Mouse (Mus musculus): ENCODE data around the gene Defb36. TPM values are rescaled to one million over a fixed set of nuclear protein-coding genes. Genes with fewer than 3 reads are reported as not detected.

Defb36 gene
- polyA plus RNA-seq (2012; rRNA removed), result not detected in 2 replicates

DNA sequence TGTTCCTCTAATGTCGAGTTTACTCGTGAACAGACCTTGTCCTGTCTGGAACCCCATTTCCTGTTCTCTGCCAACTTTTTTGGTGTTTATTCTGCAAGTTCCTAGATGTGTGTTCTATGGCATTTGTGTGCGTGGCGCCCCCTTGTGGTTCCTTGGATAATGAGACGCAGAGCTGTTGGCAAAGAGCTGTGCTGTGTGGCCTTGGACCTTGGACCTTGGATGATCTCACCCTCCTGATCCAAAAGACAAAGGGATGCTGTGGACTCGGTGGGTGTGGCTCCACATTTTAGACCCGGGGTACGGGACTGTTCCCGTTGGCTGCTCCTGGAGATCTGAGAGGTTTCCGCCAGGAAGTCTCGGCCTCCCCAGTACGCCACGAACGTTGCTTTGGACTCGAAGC, at the start of gene Defb36:
Defb36 (plus strand) TSS at position 271 of the 400 bp plus-strand sequence.

DNA sequence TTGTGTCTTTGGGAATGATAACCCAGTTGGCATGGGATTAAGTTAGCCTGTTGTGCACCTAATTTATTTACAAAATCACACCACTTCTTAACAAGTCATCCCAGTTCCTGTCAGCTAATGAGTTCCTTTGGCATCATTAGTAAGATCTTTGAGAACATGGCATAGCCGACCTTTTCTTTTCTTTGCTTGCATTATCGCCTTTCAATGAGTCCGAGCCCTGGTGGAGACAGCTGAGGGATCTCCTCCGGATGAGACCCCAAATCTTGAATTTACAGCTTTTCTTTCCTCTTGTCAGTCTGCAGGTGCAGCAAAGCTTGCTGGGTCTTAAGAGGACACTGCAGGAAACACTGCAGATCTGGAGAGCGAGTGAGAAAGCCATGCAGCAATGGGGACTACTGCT, 35.1 kb upstream of the Defb36 start, which contains the start of gene Gm17416:
Gm17416 (plus strand) TSS at position 301 of the 400 bp plus-strand sequence.

DNA sequence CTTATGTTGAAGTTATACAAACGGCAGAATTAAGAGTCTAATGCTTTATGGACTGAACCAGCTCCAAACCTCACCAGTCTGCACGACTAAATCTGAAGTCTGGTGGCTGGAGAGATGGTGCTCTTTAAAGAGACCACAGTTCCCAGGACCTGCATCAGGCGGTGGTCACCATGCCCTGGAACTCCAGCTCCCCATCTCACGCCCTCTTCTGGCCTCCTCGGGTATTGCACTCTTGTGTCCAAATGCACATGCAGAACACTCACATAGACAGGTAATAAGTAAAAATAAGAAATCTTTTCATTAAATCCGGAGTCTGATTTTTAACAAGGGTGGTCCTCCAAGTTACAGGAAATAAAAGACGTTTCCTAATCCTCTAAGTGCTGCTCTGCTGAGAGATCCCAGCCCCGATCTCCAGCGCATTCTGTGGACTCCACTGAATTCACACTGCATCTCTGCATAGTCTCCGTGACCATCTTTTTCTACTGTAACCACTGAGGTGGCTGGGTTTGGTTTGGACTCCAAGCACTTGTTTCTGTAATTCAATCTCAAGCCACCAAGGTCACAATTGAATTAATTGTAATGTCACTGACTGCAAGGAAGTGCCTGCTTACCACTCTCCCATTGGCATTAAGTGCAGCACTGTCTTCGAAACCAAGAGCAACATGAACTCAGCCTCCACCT, 31.9 kb upstream of the Defb36 start, which contains the start of gene Defb21:
Defb21 (plus strand) TSS at position 631 of the 681 bp plus-strand sequence.

DNA sequence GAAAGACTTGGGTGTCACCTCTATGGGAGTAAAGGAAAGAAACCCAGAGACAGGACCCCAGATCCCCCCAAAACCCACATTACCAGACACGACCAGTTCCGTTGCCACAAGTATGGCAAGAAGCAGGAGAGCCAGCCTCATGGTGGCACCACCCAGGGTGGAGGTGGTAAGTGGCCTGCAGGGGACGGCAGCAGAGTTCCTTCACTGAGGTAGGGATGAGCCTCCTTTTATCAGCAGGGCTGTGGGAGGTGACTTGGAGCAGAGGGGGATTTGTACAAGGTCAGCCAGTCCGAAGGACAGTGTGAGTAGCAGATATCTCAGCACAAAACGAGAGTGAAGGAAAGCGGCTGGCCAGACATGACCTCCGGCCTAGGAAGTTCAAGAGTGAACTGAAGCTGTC, 24.0 kb upstream of the Defb36 start, which contains the start of gene Defb19:
Defb19 (minus strand) TSS at position 206 of the 400 bp plus-strand sequence.

DNA sequence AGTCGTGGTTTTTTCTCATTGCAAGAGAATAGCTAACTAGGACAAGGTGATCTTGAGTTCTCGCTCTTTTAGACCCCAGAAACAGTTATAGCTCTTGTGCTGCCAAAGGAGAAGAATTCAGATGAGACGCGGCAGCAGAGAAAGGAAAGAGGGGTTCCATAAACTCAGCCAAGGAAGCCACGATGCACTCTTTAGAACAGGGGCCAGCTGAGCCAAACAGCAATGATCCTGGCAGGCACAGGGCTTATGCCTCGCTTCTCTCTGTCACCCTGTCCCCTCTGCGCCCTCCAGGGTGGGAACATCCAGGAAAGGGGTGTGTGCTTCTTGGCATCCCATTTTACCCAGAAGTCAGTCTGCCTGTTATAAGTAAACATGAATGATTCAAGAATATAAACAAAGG, 4.8 kb upstream of the Defb36 start, which contains the start of gene Defb45:
Defb45 (minus strand) TSS at position 101 of the 400 bp plus-strand sequence.

DNA sequence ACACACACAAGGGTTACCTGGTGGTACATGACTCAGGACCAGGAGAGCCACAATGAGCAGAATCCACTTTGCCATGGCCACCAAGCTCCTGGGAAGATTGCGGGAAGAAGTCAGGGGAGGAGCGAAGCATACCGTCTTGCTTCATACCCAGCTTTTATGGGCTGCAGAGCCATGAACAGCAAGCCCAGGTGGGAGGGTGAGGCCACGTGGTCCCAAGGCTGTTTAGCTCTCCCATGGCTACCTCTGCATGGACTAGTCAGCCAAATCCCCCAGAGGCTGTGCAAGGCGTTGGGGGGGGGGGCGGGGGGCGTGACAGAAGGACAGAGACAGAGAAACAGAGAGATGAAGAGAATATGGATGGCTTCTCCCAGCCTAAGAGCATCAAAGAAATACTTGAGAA, 18.8 kb downstream of the Defb36 start, which contains the start of gene Defb25:
Defb25 (minus strand) TSS at position 101 of the 400 bp plus-strand sequence.

DNA sequence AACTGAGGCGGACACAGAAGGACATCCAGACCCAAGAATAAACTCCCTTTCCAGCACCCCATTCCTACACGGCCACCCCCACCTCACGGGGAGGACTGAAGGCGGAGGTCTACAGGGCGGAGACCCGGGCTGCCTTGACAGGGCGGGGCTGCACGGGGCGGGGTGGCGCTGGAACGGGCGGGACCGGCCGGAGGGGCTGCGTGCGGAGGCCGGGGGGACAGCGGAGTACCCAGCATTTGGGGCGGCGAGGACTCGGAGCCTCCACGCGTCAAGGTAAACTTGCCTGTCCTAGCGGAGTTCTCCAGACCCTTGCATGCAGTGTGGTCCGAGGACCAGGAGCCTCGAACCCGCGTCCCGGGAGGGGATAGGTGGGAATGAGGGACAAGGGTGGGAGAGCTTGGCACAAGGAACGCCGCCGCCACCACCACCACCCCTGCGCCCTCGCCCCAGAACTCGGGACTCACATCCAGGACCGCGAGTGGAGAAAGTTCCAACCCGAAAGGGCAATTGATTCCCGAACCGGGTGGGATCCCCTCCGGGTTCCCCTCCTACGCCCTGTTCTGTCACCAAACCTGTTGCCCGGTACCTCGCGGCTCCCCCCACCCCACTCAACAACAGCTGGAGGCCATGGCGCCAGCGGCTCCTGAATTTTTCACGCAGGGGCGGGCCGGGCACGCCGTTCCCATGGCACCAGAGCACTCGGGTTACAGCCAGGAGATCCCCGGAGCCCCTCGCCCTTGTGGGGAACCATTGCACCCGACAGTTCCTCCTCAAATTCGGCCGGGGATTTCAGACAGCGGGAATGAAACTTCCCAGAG, 22.9 kb downstream of the Defb36 start, which contains the start of gene Rem1:
Rem1 (plus strand) TSS at position 178 of the 818 bp plus-strand sequence.

Other genes starting within 250 kb of the Defb36 start
- gene Nrsn2, start 227.7 kb upstream of the Defb36 start, polyA plus RNA-seq (2012; rRNA removed), result 35.8 and 37.4 TPM in 2 replicates
- gene Sox12, start 206.3 kb upstream of the Defb36 start, polyA plus RNA-seq (2012; rRNA removed), result 57.6 and 65.4 TPM in 2 replicates
- gene Zcchc3, start 189.3 kb upstream of the Defb36 start, polyA plus RNA-seq (2012; rRNA removed), result 11.4 and 11.5 TPM in 2 replicates
- 2.8 and 3.4 TPM in 2 replicates for gene 6820408C15Rik, start 188.7 kb upstream of the Defb36 start, polyA plus RNA-seq (2012; rRNA removed)
- not detected in 2 replicates for gene Defb23, start 139.7 kb upstream of the Defb36 start, polyA plus RNA-seq (2012; rRNA removed)
- not detected in 2 replicates for gene Defb20, start 127.3 kb upstream of the Defb36 start, polyA plus RNA-seq (2012; rRNA removed)
- gene Defb22, start 114.2 kb upstream of the Defb36 start, polyA plus RNA-seq (2012; rRNA removed), result not detected in 2 replicates
- not detected in 2 replicates for gene Defb26, start 92.6 kb upstream of the Defb36 start, polyA plus RNA-seq (2012; rRNA removed)
- gene Defb28, start 86.1 kb upstream of the Defb36 start, polyA plus RNA-seq (2012; rRNA removed), result not detected in 2 replicates
- gene Defb29, start 64.2 kb upstream of the Defb36 start, polyA plus RNA-seq (2012; rRNA removed), result not detected in 2 replicates
- gene Gm17416, start 35.0 kb upstream of the Defb36 start, polyA plus RNA-seq (2012; rRNA removed), result not detected in 2 replicates
- gene Defb21, start 31.6 kb upstream of the Defb36 start, polyA plus RNA-seq (2012; rRNA removed), result not detected in 2 replicates
- gene Defb19, start 24.0 kb upstream of the Defb36 start, polyA plus RNA-seq (2012; rRNA removed), result not detected in 2 replicates
- not detected in 2 replicates for gene Defb45, start 4.9 kb upstream of the Defb36 start, polyA plus RNA-seq (2012; rRNA removed)
- gene Defb25, start 18.7 kb downstream of the Defb36 start, polyA plus RNA-seq (2012; rRNA removed), result not detected in 2 replicates
- gene Rem1, start 22.6 kb downstream of the Defb36 start, polyA plus RNA-seq (2012; rRNA removed), result 0.43 and 0.80 TPM in 2 replicates
- gene H13, start 65.1 kb downstream of the Defb36 start, polyA plus RNA-seq (2012; rRNA removed), result 156 and 166 TPM in 2 replicates
- 23.9 and 25.3 TPM in 2 replicates for gene Mcts2, start 82.7 kb downstream of the Defb36 start, polyA plus RNA-seq (2012; rRNA removed)
- gene Id1, start 131.9 kb downstream of the Defb36 start, polyA plus RNA-seq (2012; rRNA removed), result 104 and 112 TPM in 2 replicates
- gene Cox4i2, start 149.8 kb downstream of the Defb36 start, polyA plus RNA-seq (2012; rRNA removed), result 6.7 and 6.9 TPM in 2 replicates
- 91.7 and 101 TPM in 2 replicates for gene Bcl2l1, start 227.4 kb downstream of the Defb36 start, polyA plus RNA-seq (2012; rRNA removed)
- 11.6 and 12.9 TPM in 2 replicates for gene Tpx2, start 243.6 kb downstream of the Defb36 start, polyA plus RNA-seq (2012; rRNA removed)

All from central nervous system, embryonic 18 days (tissue).